Mouse (Mus musculus) stomach, postnatal 0 days (tissue): Measurements from ENCODE around the gene Plpp6. TPM values are rescaled to one million over a fixed set of nuclear protein-coding genes. Genes with fewer than 3 reads are reported as not detected.

Experiments
- ATAC-seq: fragments of 200-750 bp; cut with Nextera tagmentation; 2 replicates; pipeline ENCODE4 v1.8.0; 2017; ENCODE audit not compliant: low FRiP score, low TSS enrichment
- DNase-seq: peaks from one replicate; pipeline ENCODE4 v3.0.0-alpha.2; 2016; ENCODE audit warnings: low spot score
- H3K27ac ChIP-seq: fragments of 300-500 bp; sonication (generic); replicated peaks from 2 replicates; pipeline ENCODE4 v1.5.1; 2014; ENCODE audit warnings: mild to moderate bottlenecking, control low read depth
- H3K27me3 ChIP-seq: fragments of 300-500 bp; sonication (generic); 2 replicates; pipeline ENCODE4 v1.6.1; 2014; ENCODE audit warnings: low read length; ENCODE audit not compliant: control insufficient read depth, insufficient read depth
- H3K36me3 ChIP-seq: fragments of 300-500 bp; sonication (generic); 2 replicates; pipeline ENCODE4 v1.6.1; 2014; ENCODE audit warnings: low read length, mixed read lengths; ENCODE audit not compliant: control insufficient read depth, insufficient read depth
- H3K4me1 ChIP-seq: fragments of 300-500 bp; sonication (generic); replicated peaks from 2 replicates; pipeline ENCODE4 v1.6.1; 2014; ENCODE audit warnings: antibody characterized with exemption; ENCODE audit not compliant: control insufficient read depth, insufficient read depth
- H3K4me2 ChIP-seq: fragments of 300-500 bp; sonication (generic); replicated peaks from 2 replicates; pipeline ENCODE4 v1.6.1; 2014; ENCODE audit warnings: low read depth, mild to moderate bottlenecking, control low read depth, moderate library complexity
- H3K4me3 ChIP-seq: fragments of 300-500 bp; sonication (generic); 2 replicates; pipeline ENCODE4 v1.5.1; 2014; ENCODE audit warnings: low read depth, low read length, control low read depth
- H3K9ac ChIP-seq: fragments of 300-500 bp; sonication (generic); 2 replicates; pipeline ENCODE4 v1.6.1; 2014; ENCODE audit warnings: mild to moderate bottlenecking, low read length, control low read depth, mixed read lengths
- H3K9me3 ChIP-seq: fragments of 300-500 bp; sonication (generic); 2 replicates; pipeline ENCODE4 v1.6.1; 2016; ENCODE audit warnings: low read length; ENCODE audit not compliant: control insufficient read depth
- CTCF ChIP-seq: IDR thresholded peaks from 2 replicates; pipeline ENCODE4 v1.5.1; 2016; ENCODE audit warnings: antibody characterized with exemption, low read depth, mild to moderate bottlenecking, moderate library complexity
- EP300 ChIP-seq: optimal IDR thresholded peaks from 2 replicates; pipeline ENCODE3; 2016; ENCODE audit warnings: antibody characterized with exemption
- WGBS: fragments of 180-500 bp; shearing (Covaris S2); extraction: QIAGEN DNeasy Blood & Tissue Kit; methylation state at CpG from one replicate; pipeline ENCODE4 v1.1.7; 2014; 5-methylcytosine and 5-hydroxymethylcytosine counted together
- polyA plus RNA-seq: library from polyadenylated mRNA; unstranded; fragments of >200 nt; fragmentation: Nextera tagmentation; extraction: Ambion mirVana; gene quantifications from 2 replicates; pipeline ENCODE4 v1.2.1, GENCODE M21; 2015

The Plpp6 gene
- polyA plus RNA-seq, 1 experiment from 2014 or later: 18.2 TPM

DNA sequence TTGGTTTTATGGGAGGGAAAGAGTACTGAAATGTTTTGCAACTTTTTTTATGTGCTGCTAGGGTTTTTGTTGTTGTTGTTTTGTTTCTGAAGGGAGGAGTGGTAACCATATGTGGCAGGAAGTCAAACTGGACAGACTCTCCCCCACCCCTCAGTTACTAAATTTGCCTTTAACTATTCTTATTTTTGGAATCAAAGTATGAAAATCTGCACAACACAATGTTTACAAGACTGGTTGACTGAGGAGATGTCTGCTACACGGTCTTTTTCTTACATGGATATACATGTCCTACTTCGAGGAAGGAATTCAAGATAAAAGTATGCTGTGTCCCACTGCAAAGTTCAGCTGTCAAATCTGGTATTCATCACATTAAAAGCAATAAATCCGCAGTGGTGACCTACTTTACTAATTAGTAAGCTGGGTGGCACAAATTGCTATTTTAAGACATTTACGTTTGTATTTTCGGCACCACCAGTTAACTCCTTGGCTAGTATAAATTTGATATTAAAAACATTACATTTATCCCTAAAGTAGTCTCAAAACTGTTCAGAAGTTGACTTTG lies 52.5 kb downstream of the Plpp6 start:
- H3K27ac ChIP-seq: no peak overlapping the region
- H3K4me2 ChIP-seq: no peak overlapping the region
- no peak for TF ChIP-seq CTCF
- TF ChIP-seq EP300: no peak
- no peaks in the 10 kb centered on the region for H3K4me1 ChIP-seq
- no peaks in the 10 kb centered on the region for H3K27me3 ChIP-seq
- ATAC-seq (no peak), DNase-seq (no peak)
- no peak overlapping the region for H3K9ac ChIP-seq
- H3K9me3 ChIP-seq: no peaks in the 10 kb centered on the region
- 77% methylated on average over 5 of the region's 5 CpGs for WGBS
- no peak overlapping the region for H3K4me3 ChIP-seq
- peaks cover 10% of the 10 kb centered on the region for H3K36me3 ChIP-seq

Other genes starting within 250 kb of the Plpp6 start
- 0.28 and 0.48 TPM in 2 replicates for gene Slc1a1, start 128.9 kb upstream of the Plpp6 start, polyA plus RNA-seq
- gene 4430402I18Rik, start 3.8 kb downstream of the Plpp6 start, polyA plus RNA-seq: 0.84 and 1.3 TPM in 2 replicates
- 19.5 and 19.7 TPM in 2 replicates for gene Cdc37l1, start 26.4 kb downstream of the Plpp6 start, polyA plus RNA-seq
- gene Ak3, start 84.0 kb downstream of the Plpp6 start, polyA plus RNA-seq: 141 and 150 TPM in 2 replicates
- 26.0 and 27.7 TPM in 2 replicates for gene Rcl1, start 137.4 kb downstream of the Plpp6 start, polyA plus RNA-seq